Mouse (Mus musculus) liver, embryonic 13.5 days (tissue): ENCODE measurements around the gene Olfr655. TPM values are rescaled to one million over a fixed set of nuclear protein-coding genes. Genes with fewer than 3 reads are reported as not detected.

Experiments used
- ATAC-seq: fragments of 200-750 bp; cut with Nextera tagmentation; 2 replicates; pipeline ENCODE4 v1.8.0; 2017; ENCODE audit warnings: low read depth, mild to moderate bottlenecking, moderate number of reproducible peaks, moderate library complexity
- DNase-seq: peaks from one replicate; pipeline ENCODE4 v3.0.0; 2022
- H3K27ac ChIP-seq: fragments of 300-500 bp; sonication (generic); 2 replicates; pipeline ENCODE4 v1.5.1; 2015; ENCODE audit warnings: moderate library complexity, mild to moderate bottlenecking, inconsistent platforms
- H3K27me3 ChIP-seq: fragments of 300-500 bp; sonication (generic); 2 replicates; pipeline ENCODE4 v1.6.1; 2015; ENCODE audit warnings: mild to moderate bottlenecking, inconsistent platforms
- H3K36me3 ChIP-seq: fragments of 300-500 bp; sonication (generic); 2 replicates; pipeline ENCODE4 v1.6.1; 2015; ENCODE audit warnings: mild to moderate bottlenecking, inconsistent platforms
- H3K4me1 ChIP-seq: fragments of 300-500 bp; sonication (generic); replicated peaks from 2 replicates; pipeline ENCODE4 v1.6.1; 2015; ENCODE audit warnings: inconsistent platforms
- H3K4me2 ChIP-seq: fragments of 300-500 bp; sonication (generic); 2 replicates; pipeline ENCODE4 v1.6.1; 2015; ENCODE audit warnings: inconsistent platforms, mild to moderate bottlenecking, moderate library complexity
- H3K4me3 ChIP-seq: fragments of 300-500 bp; sonication (generic); replicated peaks from 2 replicates; pipeline ENCODE4 v1.5.1; 2015; ENCODE audit warnings: mild to moderate bottlenecking, inconsistent platforms
- H3K9ac ChIP-seq: fragments of 300-500 bp; sonication (generic); 2 replicates; pipeline ENCODE4 v1.6.1; 2015; ENCODE audit warnings: mild to moderate bottlenecking, inconsistent platforms
- H3K9me3 ChIP-seq: fragments of 300-500 bp; sonication (generic); replicated peaks from 2 replicates; pipeline ENCODE4 v1.6.1; 2016; ENCODE audit warnings: inconsistent platforms
- WGBS: fragments of 180-500 bp; shearing (Covaris S2); methylation state at CpG from one replicate; pipeline ENCODE4 v1.1.7; 2015; ENCODE audit not compliant: insufficient replicate concordance; 5-methylcytosine and 5-hydroxymethylcytosine counted together
- polyA plus RNA-seq: library from polyadenylated mRNA; unstranded; fragments of >200 nt; fragmentation: Nextera tagmentation; extraction: Ambion mirVana; gene quantifications from 2 replicates; pipeline ENCODE4 v1.2.1, GENCODE M21; 2015

The Olfr655 gene
- polyA plus RNA-seq, 1 experiment from 2014 or later = not detected

GRCm38 (mm10) chr7:104552700-104553099 is 48.9 kb downstream of the Olfr655 start:
- Histone ChIP-seq H3K4me3 (no peak overlapping the region), H3K9me3 (no peaks in the 10 kb centered on the region), H3K9ac (no peak overlapping the region), H3K4me1 (no peaks in the 10 kb centered on the region), H3K4me2 (no peak overlapping the region), H3K27me3 (no peaks in the 10 kb centered on the region), H3K36me3 (no peaks in the 10 kb centered on the region), H3K27ac (no peak overlapping the region)
- no peak for DNase-seq
- 55% methylated on average over 1 of the region's 1 CpGs for WGBS
- ATAC-seq = no peak

GRCm38 (mm10) chr7:104549833-104550232 is 51.7 kb downstream of the Olfr655 start, which contains the start of gene Olfr651:
Olfr651 (plus strand) TSS chr7:104550133.
- no peak within 1 kb of the TSS for H3K27ac ChIP-seq
- no peak within 1 kb of the TSS for H3K4me3 ChIP-seq
- no peaks in the 10 kb centered on the region for H3K4me1 ChIP-seq
- WGBS = 53% methylated on average over 5 of the region's 5 CpGs
- no peaks in the 10 kb centered on the region for H3K9me3 ChIP-seq
- no peaks in the 10 kb centered on the region for H3K36me3 ChIP-seq
- no peaks in the 10 kb centered on the region for H3K27me3 ChIP-seq
- H3K9ac ChIP-seq = no peak within 1 kb of the TSS
- DNase-seq = no peak
- H3K4me2 ChIP-seq = no peak within 1 kb of the TSS
- ATAC-seq = no peak

Other genes with a start within 250 kb of the Olfr655 start
- gene Trim12c, start 248.4 kb downstream of the Olfr655 start, polyA plus RNA-seq = 1.2 TPM in 2 replicates
- 0.08 and 0.09 TPM in 2 replicates for gene Trim30b, start 231.9 kb downstream of the Olfr655 start, polyA plus RNA-seq
- gene Trim30c, start 200.9 kb downstream of the Olfr655 start, polyA plus RNA-seq = 0.20 and 0.38 TPM in 2 replicates
- 1.7 and 1.9 TPM in 2 replicates for gene Trim30a, start 136.6 kb downstream of the Olfr655 start, polyA plus RNA-seq
- 0.31 and 0.58 TPM in 2 replicates for gene Trim30d, start 93.9 kb downstream of the Olfr655 start, polyA plus RNA-seq
- gene Olfr651, start 51.6 kb downstream of the Olfr655 start, polyA plus RNA-seq = not detected in 2 replicates
- not detected in 2 replicates for gene Olfr652, start 40.9 kb downstream of the Olfr655 start, polyA plus RNA-seq
- not detected in 2 replicates for gene Olfr653, start 24.5 kb downstream of the Olfr655 start, polyA plus RNA-seq
- gene Olfr654, start 14.8 kb downstream of the Olfr655 start, polyA plus RNA-seq = not detected in 2 replicates
- gene Olfr656, start 12.2 kb upstream of the Olfr655 start, polyA plus RNA-seq = not detected in 2 replicates
- gene Olfr657, start 23.0 kb upstream of the Olfr655 start, polyA plus RNA-seq = not detected in 2 replicates
- gene Olfr658, start 45.5 kb upstream of the Olfr655 start, polyA plus RNA-seq = not detected in 2 replicates
- gene Olfr659, start 65.0 kb upstream of the Olfr655 start, polyA plus RNA-seq = not detected in 2 replicates
- gene Olfr661, start 84.7 kb upstream of the Olfr655 start, polyA plus RNA-seq = not detected in 2 replicates
- gene Usp17le, start 175.7 kb upstream of the Olfr655 start, polyA plus RNA-seq = not detected in 2 replicates
- not detected in 2 replicates for gene Usp17lb, start 240.8 kb upstream of the Olfr655 start, polyA plus RNA-seq